Mouse (Mus musculus) neural tube, embryonic 15.5 days (tissue): ENCODE data around the gene Rbfox2. TPM values are rescaled to one million over a fixed set of nuclear protein-coding genes. Genes with fewer than 3 reads are reported as not detected.

Experiments
- ATAC-seq: fragments of 200-750 bp; cut with Nextera tagmentation; 2 replicates; pipeline ENCODE4 v1.8.0; 2017; ENCODE audit warnings: mild to moderate bottlenecking, moderate TSS enrichment, moderate library complexity; ENCODE audit not compliant: low FRiP score
- H3K27ac ChIP-seq: fragments of 300-500 bp; sonication (generic); replicated peaks from 2 replicates; pipeline ENCODE4 v1.5.1; 2015; ENCODE audit warnings: mild to moderate bottlenecking, inconsistent platforms
- H3K27me3 ChIP-seq: fragments of 300-500 bp; sonication (generic); replicated peaks from 2 replicates; pipeline ENCODE4 v1.6.1; 2015; ENCODE audit warnings: inconsistent platforms
- H3K36me3 ChIP-seq: fragments of 300-500 bp; sonication (generic); 2 replicates; pipeline ENCODE4 v1.6.1; 2015; ENCODE audit warnings: inconsistent platforms
- H3K4me1 ChIP-seq: fragments of 300-500 bp; sonication (generic); 2 replicates; pipeline ENCODE4 v1.6.1; 2015; ENCODE audit warnings: inconsistent platforms
- H3K4me2 ChIP-seq: fragments of 300-500 bp; sonication (generic); 2 replicates; pipeline ENCODE4 v1.6.1; 2015; ENCODE audit warnings: inconsistent platforms, mild to moderate bottlenecking, moderate library complexity
- H3K4me3 ChIP-seq: fragments of 300-500 bp; sonication (generic); replicated peaks from 2 replicates; pipeline ENCODE4 v1.5.1; 2015; ENCODE audit warnings: mild to moderate bottlenecking, inconsistent platforms
- H3K9ac ChIP-seq: fragments of 300-500 bp; sonication (generic); replicated peaks from 2 replicates; pipeline ENCODE4 v1.6.1; 2015; ENCODE audit warnings: mild to moderate bottlenecking, inconsistent platforms
- H3K9me3 ChIP-seq: fragments of 300-500 bp; sonication (generic); replicated peaks from 2 replicates; pipeline ENCODE4 v1.6.1; 2016; ENCODE audit warnings: inconsistent platforms
- WGBS: fragments of 180-500 bp; shearing (Covaris S2); methylation state at CpG from one replicate; pipeline ENCODE4 v1.1.7; 2015; ENCODE audit warnings: mixed read lengths; 5-methylcytosine and 5-hydroxymethylcytosine counted together
- polyA plus RNA-seq: library from polyadenylated mRNA; unstranded; fragments of >200 nt; fragmentation: Nextera tagmentation; extraction: Ambion mirVana; gene quantifications from 2 replicates; pipeline ENCODE4 v1.2.1, GENCODE M21; 2015

Rbfox2 gene
- polyA plus RNA-seq: 103 and 120 TPM in 2 replicates

DNA sequence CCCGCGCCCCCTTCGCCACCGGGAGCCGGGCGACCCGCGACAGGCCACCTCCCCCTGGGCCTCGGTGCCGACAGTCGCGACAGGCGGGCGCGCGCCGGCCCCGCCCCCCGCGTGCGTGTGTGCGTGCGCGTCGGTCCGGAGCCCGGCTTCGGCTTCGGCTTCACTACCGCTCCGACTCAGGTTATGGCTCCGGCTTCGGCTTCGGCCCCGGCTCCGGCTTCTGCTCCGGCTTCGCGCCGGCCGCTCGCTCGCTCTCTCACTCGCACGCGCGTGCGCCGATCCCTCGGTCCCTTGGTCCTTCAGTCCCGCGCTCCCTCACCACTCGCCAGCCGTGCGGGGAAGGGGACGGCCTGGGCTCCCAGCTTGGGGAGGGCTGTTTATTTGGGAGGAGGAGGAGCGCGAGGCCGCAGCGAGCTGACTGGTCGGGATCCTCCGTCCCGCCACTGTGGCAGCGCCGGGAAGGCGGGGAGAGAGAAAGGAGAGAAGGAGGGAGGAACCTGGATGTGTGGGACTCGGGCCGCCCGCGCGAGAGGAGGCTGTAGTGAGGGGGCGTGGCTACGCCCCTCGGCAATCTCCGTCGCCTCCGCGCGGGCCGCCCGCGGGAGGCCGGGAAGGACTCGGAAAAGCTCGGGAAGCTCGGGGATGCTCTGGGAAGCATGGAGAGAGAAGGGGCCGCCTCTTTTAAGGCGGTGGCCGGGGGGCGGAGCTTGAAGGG lies at the start of gene Rbfox2:
Gene Rbfox2 (minus strand): TSS at position 458 of the 715 bp plus-strand sequence.
- H3K4me3 ChIP-seq: peak within 1 kb of the TSS; percentile 92
- peak; percentile 96 for ATAC-seq
- H3K27ac ChIP-seq: peak within 1 kb of the TSS; percentile 99
- H3K4me1 ChIP-seq: peaks cover 31% of the 10 kb centered on the region
- H3K4me2 ChIP-seq: peak within 1 kb of the TSS; percentile 72
- H3K36me3 ChIP-seq: no peaks in the 10 kb centered on the region
- WGBS: under 1% methylated on average over 89 of the region's 90 CpGs
- H3K9me3 ChIP-seq: no peaks in the 10 kb centered on the region
- no peaks in the 10 kb centered on the region for H3K27me3 ChIP-seq
- peak within 1 kb of the TSS; percentile 95 for H3K9ac ChIP-seq

DNA sequence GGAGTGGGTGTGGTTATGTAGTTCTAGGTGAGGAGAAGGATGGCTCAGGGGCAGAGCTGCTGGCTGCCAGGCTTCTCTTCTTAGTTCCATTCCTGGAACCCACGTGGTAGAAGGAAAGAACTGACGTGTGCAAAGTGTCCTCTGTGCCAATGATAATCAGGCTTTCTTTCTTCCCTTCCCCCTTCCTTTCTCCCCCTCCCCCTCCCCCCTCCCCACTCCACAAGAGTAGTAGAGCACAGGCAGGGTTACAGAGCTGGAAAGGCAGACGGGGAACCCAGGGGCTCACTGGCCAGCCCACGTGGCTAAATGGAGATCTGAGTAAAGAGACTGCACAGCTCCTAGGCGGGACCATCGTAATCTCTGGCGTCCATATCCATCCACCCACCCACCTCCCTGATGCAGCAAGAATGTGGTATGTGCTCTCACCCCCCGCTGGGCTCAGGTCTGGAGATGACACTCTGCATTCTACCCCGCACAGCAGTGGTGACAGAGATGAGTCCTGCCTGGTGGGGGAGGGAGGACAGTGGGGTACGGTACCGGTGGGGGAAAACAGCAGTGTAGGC lies 49.5 kb upstream of the Rbfox2 start:
- Histone ChIP-seq H3K36me3 (no peaks in the 10 kb centered on the region), H3K4me1 (peaks cover 45% of the 10 kb centered on the region), H3K9ac (0 out of 2 replicates have a peak overlapping the region, but pooled peaks have one; percentile 14), H3K27me3 (no peaks in the 10 kb centered on the region), H3K9me3 (no peaks in the 10 kb centered on the region), H3K4me3 (no peak overlapping the region), H3K4me2 (peak overlapping the region; percentile 35), H3K27ac (peak overlapping the region; percentile 1; the same call in 1 of the 2 replicates)
- peak; percentile 37; the same call in 1 of the 2 replicates for ATAC-seq
- WGBS: 8% methylated on average over 11 of the region's 11 CpGs

DNA sequence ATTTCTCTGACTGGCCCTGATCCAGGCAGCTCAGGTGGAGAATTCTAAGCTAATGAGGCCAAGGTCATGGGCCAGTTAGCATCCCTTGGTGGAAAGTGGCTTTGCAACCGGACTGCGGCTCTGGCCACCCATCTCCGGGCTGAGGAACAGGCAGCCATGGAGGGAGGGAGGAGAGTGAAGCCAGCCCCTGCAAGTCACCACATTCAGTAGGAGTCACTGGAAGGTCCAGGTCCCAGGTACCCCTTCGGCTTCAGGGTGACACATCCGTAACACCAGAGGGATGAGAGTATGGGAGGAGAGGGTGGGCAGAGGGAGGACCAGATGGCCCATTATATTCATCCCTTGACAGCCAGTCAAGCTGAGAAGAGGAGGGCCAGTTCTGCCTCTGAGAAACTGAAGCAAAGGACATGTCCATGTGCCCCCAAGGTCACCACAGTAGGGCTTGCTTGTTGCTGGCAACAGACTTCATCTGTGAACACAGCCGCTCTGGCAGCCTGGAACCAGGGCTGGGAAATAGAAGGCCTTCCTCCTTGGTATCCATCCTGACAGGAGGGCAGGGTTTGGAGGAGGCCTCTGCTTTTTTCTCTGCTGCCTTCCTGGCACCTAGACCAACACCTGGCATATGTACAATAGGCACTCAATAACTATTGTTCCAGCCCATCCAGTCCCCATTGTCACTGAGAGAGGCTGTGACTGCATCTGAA lies 48.2 kb upstream of the Rbfox2 start:
- H3K4me3 ChIP-seq: no peak overlapping the region
- H3K27me3 ChIP-seq: no peaks in the 10 kb centered on the region
- H3K4me2 ChIP-seq: no peak overlapping the region
- ATAC-seq: no peak
- no peaks in the 10 kb centered on the region for H3K9me3 ChIP-seq
- H3K9ac ChIP-seq: no peak overlapping the region
- peaks cover 45% of the 10 kb centered on the region for H3K4me1 ChIP-seq
- H3K36me3 ChIP-seq: no peaks in the 10 kb centered on the region
- H3K27ac ChIP-seq: 0 out of 2 replicates have a peak overlapping the region, but pooled peaks have one; percentile 42
- WGBS: 66% methylated on average over 6 of the region's 6 CpGs

GRCm38 (mm10) chr15:77354496-77354847 lies 47.7 kb upstream of the Rbfox2 start:
- Histone ChIP-seq H3K27ac (0 out of 2 replicates have a peak overlapping the region, but pooled peaks have one; percentile 11), H3K4me2 (no peak overlapping the region), H3K36me3 (no peaks in the 10 kb centered on the region), H3K9ac (no peak overlapping the region), H3K9me3 (no peaks in the 10 kb centered on the region), H3K4me3 (no peak overlapping the region), H3K27me3 (no peaks in the 10 kb centered on the region), H3K4me1 (peaks cover 42% of the 10 kb centered on the region)
- no peak for ATAC-seq
- WGBS: 46% methylated on average over 4 of the region's 4 CpGs

DNA sequence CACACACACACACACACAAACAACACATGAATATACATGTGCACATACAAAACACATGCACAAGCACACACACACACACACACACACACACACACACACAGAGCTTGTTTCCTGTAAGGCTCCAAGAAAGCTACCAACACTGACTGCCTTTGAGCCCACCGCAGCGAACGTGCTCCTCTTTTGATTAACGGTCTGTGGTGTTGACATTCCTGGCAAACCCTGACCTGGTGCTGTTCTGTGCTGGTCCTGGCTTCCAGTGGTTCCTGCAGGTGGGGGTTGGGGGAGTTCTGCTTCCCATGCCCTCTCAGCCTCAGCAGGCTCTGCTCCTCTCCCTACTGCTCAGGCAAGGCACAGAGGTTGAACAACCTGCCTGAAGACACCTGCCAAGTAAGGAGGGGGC lies 47.0 kb upstream of the Rbfox2 start:
- no peak for ATAC-seq
- H3K27ac ChIP-seq: no peak overlapping the region
- no peaks in the 10 kb centered on the region for H3K36me3 ChIP-seq
- no peak overlapping the region for H3K4me3 ChIP-seq
- H3K9ac ChIP-seq: no peak overlapping the region
- H3K9me3 ChIP-seq: no peaks in the 10 kb centered on the region
- peaks cover 35% of the 10 kb centered on the region for H3K4me1 ChIP-seq
- WGBS: 40% methylated on average over 4 of the region's 4 CpGs
- H3K4me2 ChIP-seq: no peak overlapping the region
- H3K27me3 ChIP-seq: no peaks in the 10 kb centered on the region

DNA sequence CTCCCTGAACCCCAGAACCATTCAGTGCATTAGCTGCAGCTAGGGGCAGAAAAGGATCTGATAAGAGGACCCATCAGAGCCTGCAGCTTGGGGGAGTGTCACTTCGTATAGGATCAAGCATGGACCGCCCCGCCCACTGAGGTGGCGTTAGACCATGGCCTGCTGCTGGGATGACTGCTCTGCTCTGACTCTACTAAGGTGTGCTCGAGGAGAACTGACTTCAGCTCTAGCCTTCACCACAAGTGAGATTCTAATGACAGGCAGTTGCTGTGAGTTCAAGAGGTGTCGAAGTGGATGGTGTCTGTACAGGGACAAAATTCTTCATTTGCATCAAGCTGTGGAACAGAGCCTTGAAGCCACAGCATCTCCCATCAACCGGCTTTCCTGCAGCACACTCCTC lies 46.1 kb upstream of the Rbfox2 start:
- H3K4me2 ChIP-seq: no peak overlapping the region
- H3K4me3 ChIP-seq: no peak overlapping the region
- H3K36me3 ChIP-seq: no peaks in the 10 kb centered on the region
- ATAC-seq: no peak
- H3K9me3 ChIP-seq: no peaks in the 10 kb centered on the region
- H3K4me1 ChIP-seq: peaks cover 28% of the 10 kb centered on the region
- WGBS: 66% methylated on average over 7 of the region's 7 CpGs
- no peaks in the 10 kb centered on the region for H3K27me3 ChIP-seq
- H3K27ac ChIP-seq: no peak overlapping the region
- no peak overlapping the region for H3K9ac ChIP-seq

GRCm38 (mm10) chr15:77350117-77350516 lies 43.3 kb upstream of the Rbfox2 start:
- Histone ChIP-seq H3K4me3 (no peak overlapping the region), H3K4me1 (peaks cover 11% of the 10 kb centered on the region), H3K36me3 (no peaks in the 10 kb centered on the region), H3K9ac (no peak overlapping the region), H3K4me2 (no peak overlapping the region), H3K27me3 (no peaks in the 10 kb centered on the region), H3K9me3 (no peaks in the 10 kb centered on the region), H3K27ac (no peak overlapping the region)
- no peak for ATAC-seq
- WGBS: 89% methylated on average over 7 of the region's 7 CpGs

DNA sequence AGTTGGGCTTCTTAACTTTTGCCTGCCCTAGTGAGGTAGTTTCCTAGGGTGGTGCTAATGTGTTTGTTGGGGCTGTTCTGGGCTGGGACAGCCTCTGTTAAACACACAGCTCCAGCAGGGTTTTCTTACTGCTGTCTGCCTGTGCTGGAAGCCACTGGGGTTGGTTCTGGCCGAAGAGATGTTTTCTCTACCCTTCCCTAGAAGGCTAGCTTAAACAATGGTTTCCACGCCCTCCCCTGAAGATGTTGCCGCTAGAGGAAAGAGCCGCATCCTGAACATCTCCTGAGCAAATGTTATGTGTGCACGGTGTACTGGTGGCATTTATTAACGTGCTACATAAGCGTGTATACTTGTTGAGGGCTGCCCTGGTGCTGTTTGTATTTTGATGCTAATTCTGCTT lies 41.3 kb upstream of the Rbfox2 start:
- no peaks in the 10 kb centered on the region for H3K36me3 ChIP-seq
- H3K9me3 ChIP-seq: no peaks in the 10 kb centered on the region
- no peak overlapping the region for H3K9ac ChIP-seq
- peaks cover 11% of the 10 kb centered on the region for H3K4me1 ChIP-seq
- no peak for ATAC-seq
- 76% methylated on average over 7 of the region's 7 CpGs for WGBS
- H3K27ac ChIP-seq: no peak overlapping the region
- no peaks in the 10 kb centered on the region for H3K27me3 ChIP-seq
- H3K4me3 ChIP-seq: no peak overlapping the region
- H3K4me2 ChIP-seq: no peak overlapping the region

DNA sequence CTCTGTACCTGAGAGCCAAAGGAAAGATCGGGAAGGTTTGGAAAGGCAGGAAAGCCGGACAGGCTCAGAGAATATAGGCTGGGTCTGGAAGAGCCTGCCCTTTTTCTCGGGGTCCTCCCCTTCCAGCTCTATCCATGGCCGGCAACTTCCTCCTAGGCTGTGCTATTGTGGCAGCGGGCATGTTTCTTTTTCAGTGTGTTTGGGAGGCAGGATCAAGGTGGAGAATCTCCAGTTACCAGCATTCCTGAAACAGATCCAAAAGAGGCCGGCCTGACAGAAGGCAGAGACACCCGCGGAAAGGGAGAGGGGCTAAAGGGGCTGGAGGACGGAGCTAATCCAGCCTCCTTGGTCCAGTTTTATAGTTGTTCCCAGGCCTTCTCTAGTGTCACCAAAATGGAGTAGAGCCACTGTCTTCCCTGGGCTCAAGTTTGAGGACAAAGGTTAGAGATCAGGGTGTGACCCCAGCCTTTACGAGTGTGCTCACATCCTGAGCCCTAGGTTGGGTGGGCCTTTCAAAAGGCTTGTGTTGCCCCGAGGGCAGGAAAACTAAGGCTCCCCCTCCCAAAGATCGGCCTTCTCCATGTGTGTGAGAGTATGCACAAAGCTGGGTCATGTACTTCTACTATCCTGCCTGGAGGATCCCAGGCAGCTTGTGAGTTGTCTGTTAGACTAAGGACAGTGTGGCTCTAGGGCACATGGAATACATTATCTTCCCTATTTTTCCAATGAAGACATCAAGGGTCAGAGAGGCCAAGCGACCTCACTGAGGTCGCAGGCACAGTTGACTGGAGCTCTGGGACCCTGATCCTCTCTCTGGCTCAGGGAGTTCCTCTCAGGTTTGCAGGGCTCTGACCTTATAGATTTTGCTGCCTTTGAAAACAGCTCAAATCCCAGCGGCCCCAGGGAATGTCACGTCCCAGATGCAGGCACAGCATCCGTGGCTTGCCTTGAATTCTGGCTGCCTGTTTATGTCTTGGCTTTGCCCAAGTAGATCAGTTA lies 37.6 kb upstream of the Rbfox2 start:
- Histone ChIP-seq H3K27me3 (no peaks in the 10 kb centered on the region), H3K36me3 (no peaks in the 10 kb centered on the region), H3K27ac (peak overlapping the region; percentile 65), H3K4me1 (peaks cover 23% of the 10 kb centered on the region), H3K9me3 (no peaks in the 10 kb centered on the region), H3K4me2 (peak overlapping the region; percentile 54), H3K9ac (peak overlapping the region; percentile 33), H3K4me3 (no peak overlapping the region)
- 43% methylated on average over 17 of the region's 17 CpGs for WGBS
- ATAC-seq: no peak

- no peaks in the 10 kb centered on the region for H3K27me3 ChIP-seq
- peak overlapping the region; percentile 54 for H3K4me2 ChIP-seq
- H3K36me3 ChIP-seq: no peaks in the 10 kb centered on the region
- peak overlapping the region; percentile 16; the same call in 1 of the 2 replicates for H3K4me3 ChIP-seq
- peak; percentile 71 for ATAC-seq
- H3K9me3 ChIP-seq: no peaks in the 10 kb centered on the region
- peaks cover 23% of the 10 kb centered on the region for H3K4me1 ChIP-seq
- H3K9ac ChIP-seq: peak overlapping the region; percentile 36
- H3K27ac ChIP-seq: peak overlapping the region; percentile 65
- WGBS: 3% methylated on average over 13 of the region's 13 CpGs
Observed at GRCm38 (mm10) chr15:77343527-77344091, 36.8 kb upstream of the Rbfox2 start.
